Comparison of ENCODE assay signal across 8 mouse cellular contexts in genomic region chr13:89738275-89738674, GRCm38 (mm10). TPM values are rescaled to one million over a fixed set of nuclear protein-coding genes. Genes with fewer than 3 reads are reported as not detected.
DNase-seq lines count a peak whose midpoint lies in the region; ATAC-seq lines count a peak whose summit lies in the region.

No protein-coding gene starts in this region.

- no peak for DNase-seq in heart, adult 8-10 months (ENCODE audit: low spot score)
- peak; percentile 7 for DNase-seq in 416B (ENCODE audit: low read depth)
- DNase-seq in forebrain, embryonic 14.5 days (ENCODE audit: low spot score) = peak; percentile 1
- DNase-seq in limb, embryonic 11.5 days (ENCODE audit: low spot score) = no peak
- DNase-seq in embryo, embryonic 11 days = no peak

- H3K4me3 ChIP-seq in heart, embryonic 12.5 days = peak overlapping the region; percentile 83
- peak overlapping the region; percentile 54; the same call in 1 of the 2 replicates for H3K4me3 ChIP-seq in forebrain, embryonic 14.5 days (ENCODE audit: low read depth, low read length)
- H3K4me3 ChIP-seq in limb, embryonic 11.5 days (ENCODE audit: low read depth, low read length) = no peak overlapping the region; the same call in 1 of the 2 replicates

- H3K27ac ChIP-seq in heart, embryonic 12.5 days (ENCODE audit: poor library complexity, severe bottlenecking) = peak overlapping the region; percentile 54; the same call in 1 of the 2 replicates
- no peak overlapping the region for H3K27ac ChIP-seq in forebrain, embryonic 14.5 days (ENCODE audit: low read depth, low read length)
- no peak overlapping the region for H3K27ac ChIP-seq in limb, embryonic 11.5 days (replicated peaks; ENCODE audit: low read depth, low read length)

- no peaks in the 10 kb centered on the region for H3K9me3 ChIP-seq in heart, embryonic 12.5 days (replicated peaks)
- no peaks in the 10 kb centered on the region for H3K9me3 ChIP-seq in forebrain, embryonic 14.5 days (replicated peaks; ENCODE audit: control insufficient read depth, low read length)
- no peaks in the 10 kb centered on the region for H3K9me3 ChIP-seq in limb, embryonic 11.5 days (ENCODE audit: control insufficient read depth, low read length)

- H3K4me1 ChIP-seq in heart, embryonic 12.5 days (replicated peaks) = peaks cover 27% of the 10 kb centered on the region
- peaks cover 5% of the 10 kb centered on the region for H3K4me1 ChIP-seq in forebrain, embryonic 14.5 days (ENCODE audit: control insufficient read depth, insufficient read depth, low read length)
- H3K4me1 ChIP-seq in limb, embryonic 11.5 days (ENCODE audit: control insufficient read depth, insufficient read depth, low read length) = 0 out of 2 replicates have a peak, but pooled peaks cover 3% of the 10 kb centered on the region

- ATAC-seq in heart, embryonic 12.5 days (ENCODE audit: insufficient number of reproducible peaks, low FRiP score) = no peak
- ATAC-seq in forebrain, embryonic 14.5 days = no peak
- ATAC-seq in limb, embryonic 11.5 days (ENCODE audit: insufficient number of reproducible peaks, low FRiP score, low TSS enrichment, low read depth) = no peak
- ATAC-seq in cerebellum, adult (ENCODE audit: insufficient number of reproducible peaks, low FRiP score, low TSS enrichment) = no peak
- ATAC-seq in erythroid progenitor cell, adult 5-6 weeks (replicated peaks; ENCODE audit: low FRiP score, poor library complexity, severe bottlenecking) = no peak

- H3K27me3 ChIP-seq in heart, embryonic 12.5 days (replicated peaks) = no peaks in the 10 kb centered on the region
- H3K27me3 ChIP-seq in forebrain, embryonic 14.5 days (replicated peaks; ENCODE audit: control insufficient read depth, insufficient read depth, low read length) = no peaks in the 10 kb centered on the region
- H3K27me3 ChIP-seq in limb, embryonic 11.5 days (ENCODE audit: control insufficient read depth, insufficient read depth, low read length) = no peaks in the 10 kb centered on the region

- peak overlapping the region; percentile 93 for H3K4me2 ChIP-seq in heart, embryonic 12.5 days
- peak overlapping the region; percentile 93 for H3K4me2 ChIP-seq in forebrain, embryonic 14.5 days (ENCODE audit: low read length)
- H3K4me2 ChIP-seq in limb, embryonic 11.5 days (ENCODE audit: low read depth, severe bottlenecking) = peak overlapping the region; percentile 81; the same call in 1 of the 2 replicates

- no peak overlapping the region for H3K9ac ChIP-seq in heart, embryonic 12.5 days
- 0 out of 2 replicates have a peak overlapping the region, but pooled peaks have one; percentile 74 for H3K9ac ChIP-seq in forebrain, embryonic 14.5 days (ENCODE audit: low read length)
- H3K9ac ChIP-seq in limb, embryonic 11.5 days (ENCODE audit: low read length) = no peak overlapping the region

- no peaks in the 10 kb centered on the region for H3K36me3 ChIP-seq in heart, embryonic 12.5 days
- H3K36me3 ChIP-seq in forebrain, embryonic 14.5 days (ENCODE audit: control insufficient read depth, insufficient read depth, low read length) = no peaks in the 10 kb centered on the region
- no peaks in the 10 kb centered on the region for H3K36me3 ChIP-seq in limb, embryonic 11.5 days (ENCODE audit: control insufficient read depth, insufficient read depth, low read length)

- 41% methylated on average over 2 of the region's 2 CpGs for WGBS in heart, embryonic 12.5 days
- 42% methylated on average over 2 of the region's 2 CpGs for WGBS in forebrain, embryonic 14.5 days
- WGBS in limb, embryonic 11.5 days = 34% methylated on average over 2 of the region's 2 CpGs

RNA-seq across cellular contexts. Expression of gene Vcan, which starts 4.0 kb away (rescaled TPM):
- polyA plus RNA-seq in heart, embryonic 12.5 days (2016; fragmentation: Nextera tagmentation; extraction: Ambion mirVana) = 134 and 146 TPM in 2 replicates
- 10 to 100 TPM in 1 of 4 experiments, 1 to 10 TPM in 3; 4.1 to 14.0 (median 7.9) TPM for total RNA-seq in heart, adult 8-10 months (2022)
- polyA plus RNA-seq in forebrain, embryonic 14.5 days (2014; fragmentation: Nextera tagmentation; extraction: Ambion mirVana) = 41.4 and 51.4 TPM in 2 replicates
- polyA plus RNA-seq in limb, embryonic 11.5 days (2014; fragmentation: Nextera tagmentation; extraction: Ambion mirVana) = 119 and 121 TPM in 2 replicates
- under 0.01 and 10.1 TPM in 2 replicates for total RNA-seq in erythroid progenitor cell, adult 5-6 weeks (2015; ENCODE audit: low replicate concordance)
- 0.45 and 0.90 TPM in 2 replicates for total RNA-seq in erythroid progenitor cell, adult 5-6 weeks (2017; ENCODE audit: low replicate concordance)

Comparison
In these comparisons a context has a peak if more than half of its experiments do, and no peak if none do; other contexts are left out.
1. DNase-seq: peak in 416B (single experiment) and forebrain, embryonic 14.5 days (single experiment); none in heart, adult 8-10 months (single experiment), limb, embryonic 11.5 days (single experiment) and embryo, embryonic 11 days (single experiment).
2. Peak in every context shown above with its lines, with median percentiles within 50 percentile points of each other: H3K4me2 ChIP-seq.